Mouse (Mus musculus) brain, embryonic 18.5 days (tissue): ENCODE results near the gene Vps35.

Source experiments
- DNase-seq: peaks from one replicate; pipeline ENCODE4 v3.0.0-alpha.2; 2012; ENCODE audit warnings: low read depth, low spot score

Vps35 gene

DNA sequence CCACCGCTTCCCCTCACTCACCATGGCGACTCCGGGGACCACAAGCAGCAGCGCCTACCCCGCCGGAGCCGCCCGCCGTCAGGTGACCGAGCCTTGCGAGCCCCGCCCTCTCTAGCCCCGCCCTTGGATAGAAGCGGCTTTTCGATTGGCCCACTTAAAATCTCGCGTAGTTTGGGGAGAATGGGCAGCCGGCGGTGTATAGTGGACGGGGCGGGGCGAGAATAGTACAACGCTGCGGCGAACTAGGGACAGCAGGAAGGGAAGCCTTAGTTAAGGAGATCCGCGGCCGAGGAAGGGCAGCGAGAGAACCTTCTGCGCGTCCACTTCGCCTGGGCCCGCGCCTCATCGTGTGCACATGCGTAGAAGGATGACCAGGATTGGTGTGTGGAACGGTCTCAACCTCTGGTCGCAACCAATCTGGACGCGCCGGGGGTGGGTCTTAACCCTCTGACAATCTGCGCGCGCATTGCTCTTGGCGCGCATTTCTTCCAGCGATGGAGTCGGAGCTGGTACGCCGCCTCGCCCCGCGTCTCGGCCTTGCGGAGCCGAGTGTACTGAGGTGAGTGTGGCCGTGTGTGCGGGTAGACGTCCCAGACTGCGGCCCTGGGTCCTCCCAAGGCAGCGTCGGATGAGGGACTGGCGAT lies at the start of gene Vps35, which contains the start of gene Orc6:
Gene Vps35, minus strand, starts transcription at position 369 of the 644 bp plus-strand sequence.
Gene Orc6, plus strand, starts transcription at position 199 of the 644 bp plus-strand sequence.
- DNase-seq: peak; percentile 94

- DNase-seq: no peak
Measured at GRCm38 (mm10) chr8:85339871-85340573, 40.4 kb upstream of the Vps35 start.

DNA sequence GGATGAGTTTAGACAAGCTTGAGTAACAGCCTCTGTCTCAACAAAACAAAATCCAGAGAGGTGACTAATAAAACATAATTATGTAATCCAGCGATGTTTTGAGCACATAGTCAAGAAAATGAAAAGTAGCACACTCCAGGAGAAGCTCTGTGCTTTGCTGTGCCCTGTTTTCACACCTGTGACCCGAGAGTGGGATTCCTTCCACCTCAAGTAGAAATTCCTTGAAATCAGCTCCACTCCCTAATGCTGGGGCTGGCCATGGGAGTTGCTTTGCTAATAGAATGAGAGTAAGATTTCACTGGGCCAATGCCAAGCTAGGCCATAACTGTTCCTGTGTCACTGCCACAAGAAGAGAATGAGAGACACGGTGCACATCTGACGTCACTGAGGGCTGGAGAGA lies 38.1 kb upstream of the Vps35 start:
- no peak for DNase-seq

DNA sequence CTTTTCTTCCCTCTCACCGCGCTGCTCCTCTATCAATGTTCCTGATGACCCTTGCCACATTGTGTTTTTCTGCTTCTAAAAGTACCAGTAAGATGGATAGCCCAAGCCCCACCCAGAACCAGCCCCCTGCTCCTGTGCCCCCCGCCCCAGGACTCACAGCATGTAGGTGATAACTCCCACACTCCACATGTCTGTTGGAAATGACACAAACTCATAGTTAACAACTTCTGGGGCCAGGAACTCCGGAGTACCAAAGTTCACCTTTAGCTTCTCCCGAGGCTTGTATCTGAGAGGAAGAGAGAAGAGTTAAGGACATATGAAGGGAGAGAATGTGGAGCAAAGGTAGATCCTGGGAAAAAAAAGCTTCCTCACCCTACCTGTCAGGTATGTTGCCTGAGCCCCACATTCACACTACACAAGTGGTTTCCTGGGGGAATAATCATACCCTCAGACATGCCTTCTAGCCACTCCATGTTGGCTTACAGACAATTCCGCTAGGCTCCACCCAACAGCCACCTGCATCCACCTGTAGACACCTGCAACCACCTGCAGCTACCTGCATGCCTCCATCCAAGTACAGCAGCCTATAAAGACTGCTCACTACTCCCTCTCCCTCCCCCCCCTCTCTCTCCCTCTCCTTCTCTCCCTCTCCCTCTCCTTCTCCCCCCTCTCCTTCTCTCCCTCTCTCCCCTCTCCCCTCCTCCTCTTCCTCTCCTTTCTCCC lies 36.8 kb upstream of the Vps35 start:
- DNase-seq: no peak

DNA sequence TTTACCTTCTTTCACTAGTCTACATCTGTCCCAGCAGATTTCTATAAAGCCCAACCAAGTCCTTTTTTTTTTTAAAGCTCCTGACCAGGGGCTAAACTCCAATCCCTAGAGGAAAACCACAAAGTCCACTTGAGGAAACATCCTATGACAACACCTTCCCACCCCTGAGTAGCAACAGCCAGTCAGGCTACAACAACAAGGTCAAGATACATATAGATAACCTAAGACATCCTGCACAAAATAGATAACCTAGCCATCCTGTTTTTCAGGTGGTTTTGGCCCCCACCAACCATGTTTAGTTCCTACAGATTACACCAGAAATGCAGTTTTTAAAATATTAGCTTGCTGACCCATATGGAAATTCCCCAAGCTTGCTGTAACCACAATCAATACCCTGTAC lies 35.5 kb upstream of the Vps35 start:
- no peak for DNase-seq

DNA sequence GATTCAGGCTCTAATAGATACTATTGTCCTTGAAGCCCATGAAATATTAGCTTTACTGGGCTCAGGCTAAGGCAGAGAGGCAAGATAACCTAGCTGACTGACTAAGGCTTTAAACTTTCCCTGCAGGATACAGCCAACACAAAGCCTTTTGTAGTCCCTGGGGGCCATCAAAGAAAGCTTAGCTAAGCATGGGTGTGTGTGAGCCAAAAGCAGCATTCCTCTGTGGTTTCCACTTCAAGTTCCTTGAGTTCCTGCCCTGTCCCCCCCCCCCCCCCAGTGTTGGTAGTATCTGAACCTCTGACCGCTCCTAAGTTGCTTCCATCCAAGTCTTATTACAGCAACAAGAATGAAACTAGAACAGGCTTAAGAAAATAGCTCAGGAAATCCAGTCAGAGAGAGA lies 29.9 kb upstream of the Vps35 start:
- DNase-seq: no peak

GRCm38 (mm10) chr8:85327036-85327435 lies 27.4 kb upstream of the Vps35 start:
- DNase-seq: no peak

DNA sequence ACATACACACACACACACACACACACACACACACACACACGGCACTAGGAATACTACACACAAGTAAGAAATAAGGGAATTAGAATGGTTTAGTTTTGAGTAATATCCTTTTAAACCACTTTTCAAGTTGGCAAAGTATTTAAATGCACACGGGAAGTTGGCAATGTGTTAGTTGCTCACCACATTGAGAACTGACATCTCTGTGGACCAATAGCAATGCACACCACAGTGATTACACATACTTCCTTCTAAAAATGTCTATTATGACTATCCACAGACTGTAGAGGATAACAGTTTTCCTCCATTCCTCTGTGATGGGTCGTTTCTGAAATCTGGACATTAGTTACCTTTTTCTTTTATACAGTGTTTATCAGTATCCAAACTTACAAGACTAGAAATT lies 23.5 kb upstream of the Vps35 start:
- DNase-seq: no peak

GRCm38 (mm10) chr8:85321981-85322380 lies 22.4 kb upstream of the Vps35 start:
- no peak for DNase-seq

GRCm38 (mm10) chr8:85318534-85318933 lies 18.9 kb upstream of the Vps35 start:
- no peak for DNase-seq

- DNase-seq: no peak
Measured at GRCm38 (mm10) chr8:85313036-85313435, 13.4 kb upstream of the Vps35 start.

GRCm38 (mm10) chr8:85311743-85312142 lies 12.1 kb upstream of the Vps35 start:
- DNase-seq: no peak

DNA sequence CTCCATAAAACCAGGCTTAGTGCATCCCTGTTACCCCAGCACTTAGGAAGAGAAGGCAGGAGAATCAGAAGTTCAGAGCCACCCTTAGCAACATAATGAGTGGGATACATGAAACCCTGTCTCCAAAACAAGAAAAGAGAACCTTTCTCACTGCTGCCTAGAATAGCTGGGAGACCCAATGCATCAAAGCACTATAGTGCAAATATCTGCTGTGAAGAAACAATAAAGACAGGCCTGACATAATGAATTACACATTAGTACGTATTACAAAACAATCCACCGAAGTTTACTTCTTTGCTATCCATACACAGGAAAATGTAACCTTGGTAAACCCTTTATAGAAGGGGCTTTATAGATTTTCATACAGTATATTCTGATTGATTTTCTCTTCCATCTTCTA lies 9.0 kb upstream of the Vps35 start:
- no peak for DNase-seq

GRCm38 (mm10) chr8:85303531-85303930 lies 3.9 kb upstream of the Vps35 start:
- no peak for DNase-seq

DNA sequence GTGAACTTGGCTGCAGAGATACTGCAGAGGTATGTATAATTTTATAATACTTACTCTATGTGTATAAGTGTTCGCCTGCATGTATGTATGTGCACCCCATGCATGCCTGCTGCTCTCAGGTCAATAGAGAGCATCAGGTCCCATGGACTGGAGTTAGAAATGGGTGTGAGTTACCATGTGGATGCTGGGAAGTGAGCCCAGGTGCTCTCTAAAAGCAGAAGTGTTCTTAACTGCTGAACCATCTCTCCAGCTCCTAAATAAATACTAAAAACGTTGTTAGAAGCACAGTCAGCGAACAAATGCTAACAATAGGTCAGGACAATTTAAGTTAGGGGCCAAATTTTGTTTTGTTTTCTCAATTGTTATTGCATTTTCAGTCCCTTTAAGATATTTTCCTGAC lies 3.3 kb upstream of the Vps35 start:
- no peak for DNase-seq

GRCm38 (mm10) chr8:85301941-85302340 lies 2.3 kb upstream of the Vps35 start:
- DNase-seq: no peak

DNA sequence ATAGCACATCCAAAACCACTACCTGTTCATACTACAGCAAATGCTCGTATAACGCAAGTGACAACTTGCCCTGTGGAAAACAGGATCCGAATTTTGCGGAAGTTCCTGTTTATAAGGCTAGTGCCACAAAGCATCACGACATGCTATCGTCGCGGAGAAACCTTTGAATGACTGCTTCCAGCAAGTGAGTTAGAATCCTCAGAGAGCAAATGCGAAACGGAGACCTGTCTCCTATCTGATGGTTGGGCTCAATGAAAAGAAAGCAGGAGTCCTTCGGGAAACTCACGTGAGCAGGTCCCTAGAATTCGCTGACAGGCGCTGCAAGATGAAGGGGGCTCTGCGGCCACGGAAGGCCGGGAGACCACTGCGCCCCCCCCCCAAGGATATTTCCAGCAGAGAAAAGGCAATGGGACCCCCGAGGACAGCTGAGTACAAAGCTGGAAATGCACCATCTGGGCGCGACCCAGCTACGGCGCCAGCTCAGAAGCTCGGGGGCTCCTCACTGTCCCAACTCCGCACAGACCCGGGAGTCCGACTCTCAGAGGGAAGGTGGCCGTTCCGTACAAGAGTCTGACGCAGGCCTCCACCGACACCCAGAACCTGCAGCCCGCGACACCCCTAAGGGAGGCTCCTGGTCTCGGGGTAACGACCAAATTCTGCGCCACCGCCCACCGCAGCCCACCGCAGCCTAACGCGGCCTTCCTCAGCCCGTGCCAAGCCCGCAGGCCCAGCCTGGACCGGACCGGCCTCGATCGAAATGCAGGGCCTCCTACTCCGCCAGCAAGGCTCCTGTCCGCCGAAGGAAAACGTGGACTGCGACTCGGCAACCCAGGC lies 785 bp downstream of the Vps35 start:
- DNase-seq: no peak

- no peak for DNase-seq
Measured at GRCm38 (mm10) chr8:85286846-85287245, 12.8 kb downstream of the Vps35 start.

GRCm38 (mm10) chr8:85227297-85227696 lies 72.3 kb downstream of the Vps35 start:
- no peak for DNase-seq

- DNase-seq: no peak
Measured at GRCm38 (mm10) chr8:85225688-85226087, 73.9 kb downstream of the Vps35 start, which contains the start of gene Olfr371. Gene Olfr371 (plus strand): TSS chr8:85225988.

DNA sequence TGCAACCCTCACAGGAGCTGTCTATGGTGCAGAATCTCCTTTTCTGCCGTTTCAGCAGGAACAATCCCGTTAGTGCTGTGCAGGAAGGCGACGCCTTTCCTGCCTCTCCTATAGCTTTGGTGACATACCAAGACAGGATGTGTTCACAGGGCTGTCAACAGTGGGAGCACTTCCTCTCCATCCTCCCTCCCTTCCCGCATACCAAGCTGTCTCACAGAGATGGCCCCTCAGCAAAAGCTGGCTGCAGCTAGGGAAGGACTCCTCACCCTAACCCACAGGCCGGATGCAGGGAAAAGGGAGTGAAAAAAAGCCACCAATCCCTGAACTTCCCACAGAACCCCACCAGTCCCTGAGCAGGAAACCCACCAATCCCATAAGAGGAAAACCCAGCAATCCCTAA lies 78.6 kb downstream of the Vps35 start:
- no peak for DNase-seq

GRCm38 (mm10) chr8:85220220-85220619 lies 79.4 kb downstream of the Vps35 start:
- no peak for DNase-seq
